Mouse (Mus musculus) myocyte (in vitro differentiated cells): Measurements from ENCODE around the gene Rbm42. TPM values are rescaled to one million over a fixed set of nuclear protein-coding genes. Genes with fewer than 3 reads are reported as not detected.

Source experiments
- H3K27me3 ChIP-seq: one replicate; pipeline ENCODE4 v1.6.1; 2011; ENCODE audit not compliant: control insufficient read depth, insufficient read depth, insufficient read length
- H3K36me3 ChIP-seq: one replicate; pipeline ENCODE4 v1.6.1; 2011; ENCODE audit not compliant: control insufficient read depth, insufficient read depth
- H3K4me2 ChIP-seq: one replicate; pipeline ENCODE4 v1.6.1; 2011; ENCODE audit warnings: low read depth, control low read depth
- H3K4me3 ChIP-seq: one replicate; pipeline ENCODE4 v1.5.1; 2011; ENCODE audit warnings: mild to moderate bottlenecking, control low read depth, moderate library complexity
- H3K79me2 ChIP-seq: one replicate; pipeline ENCODE4 v1.6.1; 2011; ENCODE audit not compliant: control insufficient read depth, insufficient read depth
- H3ac ChIP-seq: one replicate; pipeline ENCODE4 v1.6.1; 2011; ENCODE audit not compliant: control insufficient read depth, insufficient read length
- CEBPB ChIP-seq: IDR thresholded peaks from 2 replicates; pipeline ENCODE4 v1.6.1; 2011; ENCODE audit warnings: mild to moderate bottlenecking, moderate library complexity; ENCODE audit not compliant: poor library complexity, insufficient read depth, severe bottlenecking
- E2F4 ChIP-seq: IDR thresholded peaks from one replicate; pipeline ENCODE4 v1.6.1; 2011; ENCODE audit warnings: mild to moderate bottlenecking, control low read depth, moderate library complexity; ENCODE audit not compliant: insufficient read depth
- MAX ChIP-seq: IDR thresholded peaks from one replicate; pipeline ENCODE4 v1.6.1; 2011; ENCODE audit warnings: low read depth, mild to moderate bottlenecking, control low read depth
- MYOD1 ChIP-seq, 3 experiments: IDR thresholded peaks; one replicate each; pipeline ENCODE4 v1.6.1; 2011; ENCODE audit warnings: control low read depth in 2 of 3, low read depth in 2 of 3, mild to moderate bottlenecking in 2 of 3, moderate library complexity in 1 of 3; ENCODE audit not compliant: insufficient read length in 2 of 3, control insufficient read depth in 1 of 3
- MYOG ChIP-seq, 3 experiments: IDR thresholded peaks; one replicate each; pipeline ENCODE4 v1.6.1; 2011; ENCODE audit warnings: control low read depth in 2 of 3, low read depth in 2 of 3, mild to moderate bottlenecking in 2 of 3; ENCODE audit not compliant: insufficient read length in 2 of 3, control insufficient read depth in 1 of 3, insufficient read depth in 1 of 3
- POLR2A ChIP-seq: IDR thresholded peaks from one replicate; pipeline ENCODE4 v1.6.1; 2011; ENCODE audit warnings: low read depth, mild to moderate bottlenecking, control low read depth, moderate library complexity; ENCODE audit not compliant: insufficient read length
- POLR2AphosphoS2 ChIP-seq: IDR thresholded peaks from one replicate; pipeline ENCODE4 v1.6.1; 2011; ENCODE audit warnings: low read depth, control low read depth; ENCODE audit not compliant: insufficient read length
- REST ChIP-seq: IDR thresholded peaks from one replicate; pipeline ENCODE4 v1.6.1; 2011; ENCODE audit warnings: mild to moderate bottlenecking, control low read depth, moderate library complexity; ENCODE audit not compliant: insufficient read depth, insufficient read length
- SRF ChIP-seq: IDR thresholded peaks from one replicate; pipeline ENCODE4 v1.6.1; 2011; ENCODE audit warnings: low read depth; ENCODE audit not compliant: control insufficient read depth, insufficient read length
- TCF12 ChIP-seq: IDR thresholded peaks from one replicate; pipeline ENCODE4 v1.6.1; 2011; ENCODE audit warnings: mild to moderate bottlenecking, control low read depth; ENCODE audit not compliant: poor library complexity, insufficient read depth, severe bottlenecking
- TCF3 ChIP-seq: IDR thresholded peaks from one replicate; pipeline ENCODE4 v1.6.1; 2011; ENCODE audit warnings: low read depth, control low read depth; ENCODE audit not compliant: insufficient read length
- USF1 ChIP-seq: IDR thresholded peaks from one replicate; pipeline ENCODE4 v1.6.1; 2011; ENCODE audit warnings: low read depth, mild to moderate bottlenecking, control low read depth, moderate library complexity
- polyA plus RNA-seq: library from polyadenylated mRNA; unstranded; fragments of >200 nt; fragmentation: generic; extraction: Trizol; gene quantifications from one replicate; pipeline ENCODE4 v1.2.1, GENCODE M21; 2012; ENCODE audit warnings: missing spikeins

Rbm42 gene
- polyA plus RNA-seq, 1 experiment: 124 TPM

GRCm38 (mm10) chr7:30604424-30604823 lies 45.7 kb downstream of the Rbm42 start:
- Histone ChIP-seq H3K4me2 (no peak overlapping the region), H3K79me2 (no peaks in the 10 kb centered on the region), H3K4me3 (no peak overlapping the region), H3K27me3 (peaks cover 10% of the 10 kb centered on the region), H3ac (no peak overlapping the region), H3K36me3 (no peaks in the 10 kb centered on the region)
- no peak for TF ChIP-seq CEBPB
- TF ChIP-seq USF1: no peak
- TF ChIP-seq REST: no peak
- TF ChIP-seq TCF3: no peak
- TF ChIP-seq MYOD1 (IDR thresholded peaks at IDR 0.05; ENCODE audit: control insufficient read depth in 1 of 3, insufficient read length in 2 of 3, low read depth in 2 of 3): no peak

DNA sequence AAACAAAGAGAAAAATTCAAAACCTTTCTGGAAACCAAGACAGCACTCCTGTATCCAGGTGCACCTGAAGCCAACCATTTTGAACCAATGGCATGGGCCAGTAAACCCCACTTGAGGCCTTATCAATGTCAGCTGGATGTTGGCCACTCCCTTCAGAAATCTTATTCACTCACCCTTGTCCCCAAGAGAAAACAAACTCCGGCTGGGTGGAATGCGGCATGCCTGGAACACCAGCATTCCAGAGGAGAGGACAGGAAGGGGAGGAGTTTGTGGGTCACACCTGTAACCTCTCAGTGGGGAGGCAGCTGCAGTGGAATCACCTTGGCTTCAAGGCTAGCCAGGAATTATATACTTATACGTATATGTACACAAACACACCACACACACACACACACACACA lies 47.5 kb downstream of the Rbm42 start:
- Histone ChIP-seq H3K27me3 (peaks cover 25% of the 10 kb centered on the region), H3K4me3 (no peak overlapping the region), H3K79me2 (no peaks in the 10 kb centered on the region), H3K36me3 (no peaks in the 10 kb centered on the region), H3K4me2 (no peak overlapping the region), H3ac (no peak overlapping the region)
- TF ChIP-seq TCF12 (no peak), MAX (no peak), POLR2A (no peak), TCF3 (no peak)

- TF ChIP-seq MAX (no peak), MYOG (IDR thresholded peaks at IDR 0.05; ENCODE audit: control insufficient read depth in 1 of 3, insufficient read depth in 1 of 3, insufficient read length in 2 of 3, low read depth in 2 of 3) (no peak), TCF12 (no peak), REST (no peak), CEBPB (no peak), MYOD1 (IDR thresholded peaks at IDR 0.05; ENCODE audit: control insufficient read depth in 1 of 3, insufficient read length in 2 of 3, low read depth in 2 of 3) (no peak), USF1 (no peak), SRF (no peak), E2F4 (no peak), POLR2A (no peak), POLR2AphosphoS2 (no peak), TCF3 (no peak)
- Histone ChIP-seq H3ac (no peak overlapping the region), H3K4me3 (no peak overlapping the region), H3K36me3 (no peaks in the 10 kb centered on the region), H3K4me2 (no peak overlapping the region), H3K79me2 (no peaks in the 10 kb centered on the region), H3K27me3 (peaks cover 39% of the 10 kb centered on the region)
Measured at GRCm38 (mm10) chr7:30600651-30601050, 49.5 kb downstream of the Rbm42 start.

DNA sequence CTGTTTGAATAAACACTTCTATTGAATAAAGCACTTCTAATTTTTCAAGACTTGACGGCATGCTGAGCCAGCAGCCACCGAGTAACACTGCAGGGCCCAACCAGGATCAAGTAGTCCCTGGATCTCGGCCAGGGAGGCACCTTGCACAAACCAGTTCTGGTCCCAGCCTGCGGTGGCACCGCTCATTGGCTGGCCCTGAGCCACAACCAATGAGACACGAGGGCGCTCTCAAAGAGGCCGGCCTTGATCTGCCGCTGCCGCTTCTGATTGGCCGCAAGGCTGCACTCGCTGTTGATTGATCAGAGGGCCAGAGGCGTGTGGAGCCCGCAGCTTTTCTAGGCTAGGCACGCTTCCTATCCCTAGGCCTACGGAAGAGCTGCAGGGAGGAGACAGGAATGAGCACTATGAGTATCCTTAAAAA lies 50.2 kb downstream of the Rbm42 start:
- no peak overlapping the region for H3K4me3 ChIP-seq
- H3ac ChIP-seq: no peak overlapping the region
- TF ChIP-seq REST (no peak), CEBPB (no peak), POLR2AphosphoS2 (no peak), E2F4 (no peak), MAX (no peak), SRF (no peak)
- H3K79me2 ChIP-seq: no peaks in the 10 kb centered on the region
- no peak overlapping the region for H3K4me2 ChIP-seq
- no peaks in the 10 kb centered on the region for H3K36me3 ChIP-seq
- H3K27me3 ChIP-seq: peaks cover 46% of the 10 kb centered on the region

- no peak within 1 kb of the TSS for H3K4me2 ChIP-seq
- no peak within 1 kb of the TSS for H3ac ChIP-seq
- no peak within 1 kb of the TSS for H3K4me3 ChIP-seq
- no peaks in the 10 kb centered on the region for H3K36me3 ChIP-seq
- no peaks in the 10 kb centered on the region for H3K79me2 ChIP-seq
- TF ChIP-seq MYOG (IDR thresholded peaks at IDR 0.05; ENCODE audit: control insufficient read depth in 1 of 3, insufficient read depth in 1 of 3, insufficient read length in 2 of 3, low read depth in 2 of 3): no peak
- peaks cover 55% of the 10 kb centered on the region for H3K27me3 ChIP-seq
Measured at GRCm38 (mm10) chr7:30598786-30599185, 51.3 kb downstream of the Rbm42 start, which contains the start of gene Zbtb32. Gene Zbtb32 (minus strand): TSS chr7:30598909.

GRCm38 (mm10) chr7:30596811-30597210 lies 53.3 kb downstream of the Rbm42 start:
- H3K4me2 ChIP-seq: no peak overlapping the region
- TF ChIP-seq SRF (no peak), TCF12 (no peak), TCF3 (no peak), MYOD1 (IDR thresholded peaks at IDR 0.05; ENCODE audit: control insufficient read depth in 1 of 3, insufficient read length in 2 of 3, low read depth in 2 of 3) (no peak), E2F4 (no peak), MYOG (IDR thresholded peaks at IDR 0.05; ENCODE audit: control insufficient read depth in 1 of 3, insufficient read depth in 1 of 3, insufficient read length in 2 of 3, low read depth in 2 of 3) (no peak), POLR2AphosphoS2 (no peak), POLR2A (no peak), CEBPB (no peak), REST (no peak), USF1 (no peak), MAX (no peak)
- H3K27me3 ChIP-seq: peaks cover 55% of the 10 kb centered on the region
- no peaks in the 10 kb centered on the region for H3K79me2 ChIP-seq
- H3K4me3 ChIP-seq: no peak overlapping the region
- no peak overlapping the region for H3ac ChIP-seq
- H3K36me3 ChIP-seq: no peaks in the 10 kb centered on the region
